Mouse (Mus musculus): ENCODE measurements around the gene Vamp8. TPM values are rescaled to one million over a fixed set of nuclear protein-coding genes. Genes with fewer than 3 reads are reported as not detected.

The Vamp8 gene
- polyA plus RNA-seq, 1 experiment from 2014 or later: 16.0 TPM

DNA sequence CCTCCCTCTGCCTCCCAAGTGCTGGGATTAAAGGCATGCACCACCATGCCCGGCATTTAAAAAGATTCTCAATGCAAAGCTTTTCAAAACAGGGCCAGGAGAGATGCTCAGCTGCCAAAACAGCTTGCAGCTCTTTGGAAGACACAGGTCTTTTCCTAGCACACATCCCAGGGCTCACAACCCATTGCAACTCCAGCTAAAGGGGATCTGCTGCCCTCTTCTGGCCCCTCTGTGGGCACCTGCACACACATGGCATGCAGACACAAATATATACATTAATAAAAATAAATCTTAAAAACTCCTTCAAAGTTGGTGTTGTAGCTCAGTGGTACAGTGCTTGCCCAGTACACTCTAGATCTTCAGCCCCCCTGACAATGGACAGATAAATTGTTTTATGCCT lies 19.5 kb upstream of the Vamp8 start:
- H3K4me2 ChIP-seq (ENCODE audit: low read length): no peak overlapping the region
- WGBS: 14% methylated on average over 1 of the region's 1 CpGs
- H3K36me3 ChIP-seq (ENCODE audit: control insufficient read depth, insufficient read depth, low read length): no peaks in the 10 kb centered on the region
- H3K4me1 ChIP-seq (ENCODE audit: control insufficient read depth, insufficient read depth, low read length): peaks cover 9% of the 10 kb centered on the region
- no peak overlapping the region for H3K9ac ChIP-seq (ENCODE audit: low read depth, low read length)
- no peaks in the 10 kb centered on the region for H3K27me3 ChIP-seq (ENCODE audit: control insufficient read depth, insufficient read depth, low read depth, low read length)
- ATAC-seq: no peak
- H3K9me3 ChIP-seq (replicated peaks; ENCODE audit: control insufficient read depth, low read length, poor library complexity, severe bottlenecking): no peaks in the 10 kb centered on the region
- no peak overlapping the region for H3K27ac ChIP-seq (ENCODE audit: low read length)
- H3K4me3 ChIP-seq (ENCODE audit: low read depth, low read length): no peak overlapping the region

DNA sequence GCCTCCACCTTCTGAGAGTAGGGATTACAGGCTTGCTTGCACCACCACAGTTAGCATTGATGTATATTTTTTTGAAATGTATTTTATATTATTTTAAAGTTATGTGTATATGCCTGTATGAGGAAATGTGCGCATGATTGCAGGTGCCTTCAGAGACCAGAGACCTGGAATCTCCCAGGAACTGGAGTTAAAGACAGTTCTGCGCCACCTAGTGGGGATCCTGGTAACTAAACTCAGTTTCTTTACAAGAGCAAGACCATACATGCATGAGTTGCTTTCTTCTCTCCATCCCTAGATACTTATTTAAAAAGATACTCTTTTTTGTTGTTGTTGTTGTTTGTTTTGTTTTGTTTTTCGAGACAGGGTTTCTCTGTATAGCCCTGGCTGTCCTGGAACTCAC lies 19.1 kb upstream of the Vamp8 start:
- H3K9ac ChIP-seq (ENCODE audit: low read depth, low read length): no peak overlapping the region
- no peak overlapping the region for H3K27ac ChIP-seq (ENCODE audit: low read length)
- ATAC-seq: no peak
- peaks cover 4% of the 10 kb centered on the region; the same call in 1 of the 2 replicates for H3K4me1 ChIP-seq (ENCODE audit: control insufficient read depth, insufficient read depth, low read length)
- H3K27me3 ChIP-seq (ENCODE audit: control insufficient read depth, insufficient read depth, low read depth, low read length): no peaks in the 10 kb centered on the region
- H3K36me3 ChIP-seq (ENCODE audit: control insufficient read depth, insufficient read depth, low read length): no peaks in the 10 kb centered on the region
- 17% methylated on average over 3 of the region's 3 CpGs for WGBS
- H3K4me2 ChIP-seq (ENCODE audit: low read length): no peak overlapping the region
- no peaks in the 10 kb centered on the region for H3K9me3 ChIP-seq (replicated peaks; ENCODE audit: control insufficient read depth, low read length, poor library complexity, severe bottlenecking)
- H3K4me3 ChIP-seq (ENCODE audit: low read depth, low read length): no peak overlapping the region

DNA sequence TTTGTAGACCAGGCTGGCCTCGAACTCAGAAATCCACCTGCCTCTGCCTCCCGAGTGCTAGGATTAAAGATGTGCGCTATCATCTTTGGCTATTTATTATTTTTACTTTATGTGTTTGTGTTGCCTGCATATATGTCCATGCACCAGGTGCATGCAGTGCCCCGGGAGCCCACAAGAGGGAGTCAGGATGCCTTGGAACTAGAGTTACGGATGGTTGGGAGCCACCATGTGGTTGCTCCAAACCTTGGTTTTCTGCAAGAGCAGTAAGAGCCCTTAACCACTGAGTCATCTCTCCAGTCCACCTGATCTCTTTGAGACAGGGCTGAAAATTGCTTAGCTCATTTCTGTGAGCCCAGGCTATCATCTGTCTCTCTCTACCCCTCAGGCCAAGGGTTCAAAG lies 16.6 kb upstream of the Vamp8 start:
- Histone ChIP-seq H3K27ac (ENCODE audit: low read length) (no peak overlapping the region), H3K4me1 (ENCODE audit: control insufficient read depth, insufficient read depth, low read length) (no peaks in the 10 kb centered on the region), H3K4me3 (ENCODE audit: low read depth, low read length) (no peak overlapping the region), H3K27me3 (ENCODE audit: control insufficient read depth, insufficient read depth, low read depth, low read length) (no peaks in the 10 kb centered on the region), H3K4me2 (ENCODE audit: low read length) (no peak overlapping the region), H3K9me3 (replicated peaks; ENCODE audit: control insufficient read depth, low read length, poor library complexity, severe bottlenecking) (no peaks in the 10 kb centered on the region), H3K9ac (ENCODE audit: low read depth, low read length) (no peak overlapping the region), H3K36me3 (ENCODE audit: control insufficient read depth, insufficient read depth, low read length) (no peaks in the 10 kb centered on the region)
- ATAC-seq: 0 out of 2 replicates have a peak, but pooled peaks have one; percentile 41
- WGBS: 2% methylated on average over 5 of the region's 5 CpGs

DNA sequence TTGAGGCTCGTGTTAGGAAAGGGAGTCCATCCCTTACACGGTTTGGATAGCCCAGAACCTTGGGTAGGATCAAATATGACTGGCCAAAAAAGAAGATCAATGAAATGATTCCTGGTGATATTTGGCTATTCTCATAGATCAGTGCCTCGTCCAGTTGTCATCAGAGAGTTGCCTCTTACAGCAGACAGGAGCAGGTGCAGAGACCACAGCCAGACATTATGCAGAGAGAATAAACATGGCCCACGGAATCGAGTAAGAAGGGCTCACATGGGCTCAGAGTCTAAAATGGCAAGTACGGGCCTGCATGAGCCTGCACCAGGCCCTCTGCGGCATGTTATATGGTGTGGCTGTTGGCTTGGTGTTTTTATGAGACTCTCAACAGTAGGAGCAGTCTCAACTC lies 14.9 kb upstream of the Vamp8 start:
- no peaks in the 10 kb centered on the region for H3K36me3 ChIP-seq (ENCODE audit: control insufficient read depth, insufficient read depth, low read length)
- H3K4me3 ChIP-seq (ENCODE audit: low read depth, low read length): no peak overlapping the region
- no peak for ATAC-seq
- H3K4me2 ChIP-seq (ENCODE audit: low read length): no peak overlapping the region
- no peaks in the 10 kb centered on the region for H3K4me1 ChIP-seq (ENCODE audit: control insufficient read depth, insufficient read depth, low read length)
- H3K9ac ChIP-seq (ENCODE audit: low read depth, low read length): no peak overlapping the region
- H3K27me3 ChIP-seq (ENCODE audit: control insufficient read depth, insufficient read depth, low read depth, low read length): no peaks in the 10 kb centered on the region
- 86% methylated on average over 7 of the region's 7 CpGs for WGBS
- no peak overlapping the region for H3K27ac ChIP-seq (ENCODE audit: low read length)
- H3K9me3 ChIP-seq (replicated peaks; ENCODE audit: control insufficient read depth, low read length, poor library complexity, severe bottlenecking): no peaks in the 10 kb centered on the region

DNA sequence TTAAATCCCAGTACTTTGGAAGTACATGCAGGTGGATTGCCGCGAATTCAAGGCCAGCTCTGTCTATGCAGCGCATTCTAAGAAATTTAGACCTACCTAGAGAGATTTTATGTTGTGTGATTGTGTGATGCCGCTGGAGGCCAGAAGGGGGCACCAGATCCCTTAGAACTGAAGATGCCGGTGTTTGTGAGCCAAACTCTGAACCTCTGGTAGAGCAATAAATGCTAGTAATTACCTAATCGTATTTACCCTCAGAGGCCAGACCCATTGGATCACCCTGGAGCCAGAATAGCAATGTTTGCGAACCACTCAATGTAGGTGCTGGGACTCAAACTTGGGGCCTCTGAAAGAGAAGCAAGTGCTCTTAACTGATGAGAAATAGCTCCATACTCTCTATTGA lies 11.4 kb upstream of the Vamp8 start:
- Histone ChIP-seq H3K9me3 (replicated peaks; ENCODE audit: control insufficient read depth, low read length, poor library complexity, severe bottlenecking) (no peaks in the 10 kb centered on the region), H3K4me2 (ENCODE audit: low read length) (no peak overlapping the region), H3K9ac (ENCODE audit: low read depth, low read length) (no peak overlapping the region), H3K27me3 (ENCODE audit: control insufficient read depth, insufficient read depth, low read depth, low read length) (no peaks in the 10 kb centered on the region), H3K4me3 (ENCODE audit: low read depth, low read length) (no peak overlapping the region), H3K27ac (ENCODE audit: low read length) (no peak overlapping the region), H3K36me3 (ENCODE audit: control insufficient read depth, insufficient read depth, low read length) (no peaks in the 10 kb centered on the region), H3K4me1 (ENCODE audit: control insufficient read depth, insufficient read depth, low read length) (no peaks in the 10 kb centered on the region)
- WGBS: 21% methylated on average over 7 of the region's 7 CpGs
- ATAC-seq: no peak

DNA sequence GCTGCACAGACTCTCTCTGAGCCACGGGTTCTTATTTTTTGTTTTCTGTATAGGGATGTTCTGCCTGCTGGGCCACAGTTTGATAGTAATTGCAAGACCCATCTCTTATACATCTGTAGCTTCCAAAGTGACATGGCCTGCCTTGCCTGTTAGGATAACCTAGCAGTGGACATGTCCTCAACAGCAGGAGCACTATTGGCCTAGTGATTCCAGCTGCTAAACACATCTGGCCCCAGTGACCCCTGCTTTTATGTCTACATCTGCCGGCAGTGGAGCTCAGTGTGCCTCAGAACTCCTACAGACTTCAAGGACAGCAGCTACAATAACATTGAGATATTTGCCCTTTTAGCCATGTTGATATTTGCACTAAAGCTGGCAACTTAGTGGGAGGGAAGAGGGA lies 9.5 kb upstream of the Vamp8 start:
- ATAC-seq: no peak
- Histone ChIP-seq H3K36me3 (ENCODE audit: control insufficient read depth, insufficient read depth, low read length) (no peaks in the 10 kb centered on the region), H3K4me1 (ENCODE audit: control insufficient read depth, insufficient read depth, low read length) (no peaks in the 10 kb centered on the region), H3K9ac (ENCODE audit: low read depth, low read length) (no peak overlapping the region), H3K27me3 (ENCODE audit: control insufficient read depth, insufficient read depth, low read depth, low read length) (no peaks in the 10 kb centered on the region; the same call in 1 of the 2 replicates), H3K27ac (ENCODE audit: low read length) (no peak overlapping the region), H3K4me2 (ENCODE audit: low read length) (no peak overlapping the region), H3K9me3 (replicated peaks; ENCODE audit: control insufficient read depth, low read length, poor library complexity, severe bottlenecking) (no peaks in the 10 kb centered on the region), H3K4me3 (ENCODE audit: low read depth, low read length) (no peak overlapping the region)
- 49% methylated on average over 2 of the region's 2 CpGs for WGBS

DNA sequence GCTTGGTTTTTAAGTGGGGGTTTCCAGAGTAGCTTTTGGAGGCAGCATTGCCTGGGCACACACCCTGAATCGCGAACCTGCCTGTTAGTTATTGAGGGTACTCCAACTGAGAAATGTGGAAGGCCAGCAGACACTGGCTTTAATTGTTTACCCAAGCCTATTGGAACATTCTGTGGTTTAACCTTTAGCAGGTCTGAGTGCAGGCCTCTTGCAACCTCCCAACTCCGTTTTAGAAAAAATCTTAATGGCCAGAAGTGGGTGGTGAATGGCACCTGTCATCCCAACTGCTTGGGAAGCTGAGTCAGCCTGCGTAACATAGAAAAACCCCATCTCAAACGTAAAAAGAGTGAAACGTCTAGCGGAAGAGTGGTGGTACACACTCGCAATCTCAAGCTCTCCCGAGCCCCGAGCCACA lies 6.3 kb upstream of the Vamp8 start:
- no peaks in the 10 kb centered on the region for H3K4me1 ChIP-seq (ENCODE audit: control insufficient read depth, insufficient read depth, low read length)
- no peaks in the 10 kb centered on the region for H3K9me3 ChIP-seq (replicated peaks; ENCODE audit: control insufficient read depth, low read length, poor library complexity, severe bottlenecking)
- no peak overlapping the region for H3K9ac ChIP-seq (ENCODE audit: low read depth, low read length)
- H3K4me2 ChIP-seq (ENCODE audit: low read length): no peak overlapping the region
- 79% methylated on average over 10 of the region's 10 CpGs for WGBS
- no peak overlapping the region for H3K4me3 ChIP-seq (ENCODE audit: low read depth, low read length)
- H3K27ac ChIP-seq (ENCODE audit: low read length): no peak overlapping the region
- no peak for ATAC-seq
- no peaks in the 10 kb centered on the region for H3K36me3 ChIP-seq (ENCODE audit: control insufficient read depth, insufficient read depth, low read length)
- no peaks in the 10 kb centered on the region; the same call in 1 of the 2 replicates for H3K27me3 ChIP-seq (ENCODE audit: control insufficient read depth, insufficient read depth, low read depth, low read length)

DNA sequence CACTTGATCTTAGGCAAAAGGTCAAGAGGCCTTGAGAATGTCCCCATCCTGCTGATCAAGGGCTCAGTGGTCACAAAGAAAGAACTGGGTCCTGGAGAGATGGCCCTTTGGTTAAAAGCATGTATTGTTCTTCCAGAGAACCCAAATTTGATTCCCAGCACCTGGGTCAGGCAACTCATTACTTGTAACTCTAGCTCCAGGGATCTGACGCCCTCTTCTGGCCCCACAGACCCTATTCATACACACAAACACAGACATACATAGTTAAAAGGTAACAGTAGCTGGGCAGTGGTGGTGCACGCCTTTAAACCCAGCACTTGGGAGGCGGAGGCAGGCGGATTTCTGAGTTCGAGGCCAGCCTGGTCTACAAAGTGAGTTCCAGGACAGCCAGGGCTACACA lies 1.8 kb upstream of the Vamp8 start:
- H3K4me1 ChIP-seq (ENCODE audit: control insufficient read depth, insufficient read depth, low read length): 0 out of 2 replicates have a peak, but pooled peaks cover 3% of the 10 kb centered on the region
- H3K9ac ChIP-seq (ENCODE audit: low read depth, low read length): no peak overlapping the region
- H3K27ac ChIP-seq (ENCODE audit: low read length): no peak overlapping the region
- H3K27me3 ChIP-seq (ENCODE audit: control insufficient read depth, insufficient read depth, low read depth, low read length): peaks cover 15% of the 10 kb centered on the region
- H3K9me3 ChIP-seq (replicated peaks; ENCODE audit: control insufficient read depth, low read length, poor library complexity, severe bottlenecking): no peaks in the 10 kb centered on the region
- H3K36me3 ChIP-seq (ENCODE audit: control insufficient read depth, insufficient read depth, low read length): no peaks in the 10 kb centered on the region
- ATAC-seq: no peak
- H3K4me2 ChIP-seq (ENCODE audit: low read length): no peak overlapping the region
- WGBS: 89% methylated on average over 5 of the region's 5 CpGs
- no peak overlapping the region for H3K4me3 ChIP-seq (ENCODE audit: low read depth, low read length)

DNA sequence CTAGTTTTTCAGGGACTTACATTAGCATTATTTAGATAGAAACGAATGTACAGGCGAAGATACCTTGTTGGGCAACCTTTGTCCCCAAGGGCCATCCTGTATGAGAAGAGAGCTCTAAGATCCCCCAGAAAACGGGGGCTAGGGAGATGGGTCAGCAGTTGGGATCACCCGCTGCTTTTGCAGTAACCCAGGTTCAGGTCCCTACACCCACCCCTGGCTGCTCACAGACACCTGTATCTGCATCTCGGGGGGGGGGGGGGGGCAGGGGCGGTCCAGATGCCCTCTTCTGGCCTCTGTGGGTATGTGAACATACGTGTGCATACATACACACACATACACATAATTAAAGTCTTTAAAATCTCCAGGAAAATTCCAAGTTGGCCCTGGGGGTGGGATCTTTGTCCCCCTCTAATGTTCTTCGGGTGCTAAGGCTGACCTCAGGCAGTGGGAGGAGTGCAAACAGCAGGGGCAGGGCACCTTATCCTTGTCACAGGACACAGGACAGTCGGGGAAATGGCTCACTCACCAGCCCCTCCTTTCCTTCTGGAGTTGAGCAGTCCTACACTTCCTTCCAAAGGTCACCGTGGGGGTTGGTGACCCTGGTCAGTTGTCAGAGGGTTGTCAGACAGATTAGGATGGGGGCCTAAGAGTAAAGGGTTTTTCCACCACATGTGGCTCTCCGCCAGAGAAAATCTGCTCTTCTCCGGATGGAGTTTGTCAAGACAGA lies 455 bp upstream of the Vamp8 start:
- Histone ChIP-seq H3K4me1 (ENCODE audit: control insufficient read depth, insufficient read depth, low read length) (0 out of 2 replicates have a peak, but pooled peaks cover 3% of the 10 kb centered on the region), H3K36me3 (ENCODE audit: control insufficient read depth, insufficient read depth, low read length) (no peaks in the 10 kb centered on the region), H3K27me3 (ENCODE audit: control insufficient read depth, insufficient read depth, low read depth, low read length) (peaks cover 15% of the 10 kb centered on the region), H3K4me3 (ENCODE audit: low read depth, low read length) (peak overlapping the region; percentile 24; the same call in 1 of the 2 replicates), H3K9me3 (replicated peaks; ENCODE audit: control insufficient read depth, low read length, poor library complexity, severe bottlenecking) (no peaks in the 10 kb centered on the region), H3K4me2 (ENCODE audit: low read length) (peak overlapping the region; percentile 40), H3K27ac (ENCODE audit: low read length) (no peak overlapping the region), H3K9ac (ENCODE audit: low read depth, low read length) (no peak overlapping the region)
- no peak for ATAC-seq
- 18% methylated on average over 11 of the region's 12 CpGs for WGBS

All from midbrain, embryonic 16.5 days (tissue).